Mouse (Mus musculus) testis, adult 2 months (tissue): ENCODE measurements around the gene Tpsb2. TPM values are rescaled to one million over a fixed set of nuclear protein-coding genes. Genes with fewer than 3 reads are reported as not detected.

Source experiments
- H3K27ac ChIP-seq: fragments of 200-500 bp; 2 replicates; pipeline ENCODE4 v1.5.1; 2012; ENCODE audit warnings: low read depth, low read length; ENCODE audit not compliant: control insufficient read depth, insufficient read depth
- H3K27me3 ChIP-seq: fragments of 200-500 bp; 2 replicates; pipeline ENCODE4 v1.6.1; 2012; ENCODE audit warnings: mild to moderate bottlenecking, low read length, moderate library complexity; ENCODE audit not compliant: control insufficient read depth, insufficient read depth
- H3K36me3 ChIP-seq: fragments of 200-500 bp; 2 replicates; pipeline ENCODE4 v1.6.1; 2012; ENCODE audit warnings: mild to moderate bottlenecking, low read length; ENCODE audit not compliant: control insufficient read depth, insufficient read depth
- H3K4me1 ChIP-seq: fragments of 200-500 bp; 2 replicates; pipeline ENCODE4 v1.6.1; 2012; ENCODE audit warnings: low read length; ENCODE audit not compliant: control insufficient read depth, insufficient read depth
- H3K4me3 ChIP-seq: fragments of 200-500 bp; 2 replicates; pipeline ENCODE4 v1.5.1; 2012; ENCODE audit warnings: low read depth, mild to moderate bottlenecking, low read length, moderate library complexity, mixed read lengths; ENCODE audit not compliant: control insufficient read depth
- CTCF ChIP-seq: fragments of 200-500 bp; IDR thresholded peaks from 2 replicates; pipeline ENCODE4 v1.5.1; 2012; ENCODE audit warnings: low read depth, mild to moderate bottlenecking, inconsistent platforms, low read length, moderate library complexity; ENCODE audit not compliant: control insufficient read depth, insufficient read depth, insufficient replicate concordance
- POLR2A ChIP-seq: fragments of 200-500 bp; IDR thresholded peaks from 2 replicates; pipeline ENCODE4 v1.6.1; 2012; ENCODE audit warnings: low read depth, mild to moderate bottlenecking, inconsistent platforms, low read length, moderate library complexity; ENCODE audit not compliant: control insufficient read depth
- polyA plus RNA-seq: library from polyadenylated mRNA; depleted of rRNA; stranded (reverse); fragments of >200 nt; gene quantifications from 2 replicates; pipeline ENCODE4 v1.2.3, GENCODE M21; 2012

Gene Tpsb2
- polyA plus RNA-seq, 1 experiment, result 0.10 TPM

DNA sequence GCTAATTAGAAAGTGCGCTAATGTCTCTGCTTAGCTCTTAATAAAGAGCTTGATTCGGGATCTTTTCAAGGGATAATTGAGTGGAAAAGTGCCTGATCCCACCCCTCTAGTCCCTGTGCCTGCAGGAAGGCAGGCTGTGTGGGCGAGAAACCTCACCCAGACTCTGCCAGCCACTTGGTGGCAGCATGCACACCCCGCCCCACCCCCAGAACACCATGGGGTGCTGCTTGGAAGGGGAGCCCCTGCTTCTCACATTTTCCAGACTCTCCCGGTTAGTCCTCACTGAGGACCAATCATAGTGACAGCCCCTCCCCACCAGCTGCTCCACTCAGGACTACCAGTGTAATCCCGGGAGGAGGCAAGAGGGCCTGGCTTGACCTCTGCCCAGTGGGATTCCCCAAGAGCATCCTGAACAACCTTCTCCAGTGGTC lies 39.9 kb downstream of the Tpsb2 start:
- H3K4me3 ChIP-seq, result no peak overlapping the region
- H3K4me1 ChIP-seq, result peaks cover 8% of the 10 kb centered on the region
- H3K27ac ChIP-seq, result no peak overlapping the region
- TF ChIP-seq CTCF (no peak), POLR2A (no peak)
- H3K36me3 ChIP-seq, result no peaks in the 10 kb centered on the region
- no peaks in the 10 kb centered on the region for H3K27me3 ChIP-seq

DNA sequence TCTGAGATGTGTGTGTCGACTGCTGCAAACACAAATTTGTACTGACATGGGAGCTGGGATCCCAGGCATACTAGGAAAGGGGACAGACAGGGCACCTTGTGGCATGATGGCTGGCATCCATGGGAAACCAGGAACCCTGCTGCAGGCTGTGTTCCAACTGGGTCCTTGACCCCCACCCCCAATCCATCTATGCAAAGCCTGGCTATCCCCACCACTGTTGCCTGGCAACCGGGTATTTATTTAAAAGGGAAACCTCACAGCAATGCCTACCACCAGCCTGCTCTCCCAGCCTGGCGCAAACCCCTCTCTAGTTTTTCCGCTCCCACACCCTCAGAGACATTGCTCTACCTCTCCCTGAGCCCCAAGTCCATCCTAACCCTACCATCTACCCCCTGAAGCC lies 41.2 kb downstream of the Tpsb2 start:
- Histone ChIP-seq H3K4me3 (no peak overlapping the region; the same call in 1 of the 2 replicates), H3K4me1 (peaks cover 8% of the 10 kb centered on the region), H3K27ac (no peak overlapping the region), H3K27me3 (no peaks in the 10 kb centered on the region), H3K36me3 (no peaks in the 10 kb centered on the region)
- TF ChIP-seq CTCF, result no peak
- no peak for TF ChIP-seq POLR2A

DNA sequence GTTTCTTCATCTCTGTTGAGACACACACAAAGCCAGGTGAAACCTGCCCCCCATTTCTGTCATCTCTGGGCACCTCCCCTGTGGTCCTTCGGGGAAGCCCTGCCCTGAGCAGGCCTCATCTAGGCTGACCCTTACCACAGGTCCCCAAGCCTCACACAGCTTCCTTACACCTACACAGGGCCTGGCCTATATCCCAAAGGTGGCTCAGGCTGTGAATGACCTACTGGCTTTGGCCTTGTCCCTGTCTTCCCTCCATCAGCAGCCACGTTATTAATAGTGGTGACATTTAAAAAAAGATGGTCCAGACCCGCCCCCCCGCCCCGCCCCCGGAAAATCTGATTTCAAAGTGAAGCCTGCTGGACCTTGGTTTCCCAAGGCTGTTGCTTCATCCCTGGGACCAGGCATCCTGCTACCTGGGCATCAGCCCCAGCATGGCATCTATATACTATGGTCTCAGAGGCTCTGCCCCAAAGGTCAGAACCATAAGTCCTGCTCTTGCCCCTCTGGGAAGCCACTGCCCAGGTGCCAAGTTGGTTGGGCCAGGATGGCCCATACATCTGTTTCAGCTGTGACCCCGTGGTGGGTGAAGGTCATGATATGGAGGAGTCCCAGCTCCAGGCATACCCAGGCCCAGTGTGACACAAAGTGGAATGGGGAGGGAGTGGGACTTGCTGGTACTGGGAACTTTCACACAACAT lies 42.3 kb downstream of the Tpsb2 start:
- Histone ChIP-seq H3K36me3 (no peaks in the 10 kb centered on the region), H3K4me1 (peaks cover 8% of the 10 kb centered on the region), H3K27ac (no peak overlapping the region), H3K4me3 (no peak overlapping the region), H3K27me3 (no peaks in the 10 kb centered on the region)
- TF ChIP-seq POLR2A (no peak), CTCF (no peak)

DNA sequence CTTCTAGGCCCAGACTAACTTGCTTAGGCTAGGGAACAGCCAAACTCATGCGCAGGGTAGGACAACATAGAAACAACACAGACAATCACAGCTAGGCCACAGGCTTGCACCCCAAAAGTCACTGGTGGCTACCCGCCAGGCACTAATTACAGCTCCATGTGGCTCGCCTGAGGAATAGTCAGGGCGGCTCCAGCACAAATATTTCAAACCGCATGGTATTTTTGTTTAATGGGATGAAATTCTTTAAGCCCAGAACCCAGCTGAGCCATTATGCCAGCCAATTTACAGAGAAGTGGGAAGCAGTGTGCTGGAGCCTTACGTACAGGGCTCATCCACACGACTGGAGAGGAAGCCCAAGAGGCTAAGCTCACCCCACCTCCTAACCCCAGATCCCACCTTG lies 43.5 kb downstream of the Tpsb2 start:
- Histone ChIP-seq H3K27ac (no peak overlapping the region), H3K36me3 (no peaks in the 10 kb centered on the region), H3K4me3 (no peak overlapping the region), H3K4me1 (peaks cover 8% of the 10 kb centered on the region), H3K27me3 (no peaks in the 10 kb centered on the region)
- TF ChIP-seq POLR2A (no peak), CTCF (no peak)

DNA sequence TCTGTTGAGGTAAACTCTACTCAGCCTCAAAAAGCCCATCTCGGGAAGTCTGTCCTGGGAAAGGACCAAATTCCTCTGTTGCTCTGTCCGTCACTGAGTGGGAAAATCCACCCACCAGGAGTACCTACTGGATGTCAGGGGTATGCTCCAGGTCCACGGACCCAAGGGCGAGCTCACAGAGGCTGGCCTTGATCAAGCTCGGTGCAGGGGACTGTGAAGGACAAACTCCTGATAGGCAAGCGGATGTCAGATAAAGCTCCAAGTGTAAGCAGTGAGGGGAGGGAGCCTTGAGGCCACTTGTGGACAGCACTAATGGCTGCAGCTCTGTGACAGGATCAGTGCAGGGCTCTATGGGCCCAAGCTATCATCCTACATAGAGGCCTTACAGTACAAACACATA lies 44.1 kb downstream of the Tpsb2 start:
- no peaks in the 10 kb centered on the region for H3K27me3 ChIP-seq
- H3K4me3 ChIP-seq, result no peak overlapping the region
- no peaks in the 10 kb centered on the region for H3K36me3 ChIP-seq
- TF ChIP-seq POLR2A (no peak), CTCF (no peak)
- H3K4me1 ChIP-seq, result peaks cover 6% of the 10 kb centered on the region
- no peak overlapping the region; the same call in 1 of the 2 replicates for H3K27ac ChIP-seq

DNA sequence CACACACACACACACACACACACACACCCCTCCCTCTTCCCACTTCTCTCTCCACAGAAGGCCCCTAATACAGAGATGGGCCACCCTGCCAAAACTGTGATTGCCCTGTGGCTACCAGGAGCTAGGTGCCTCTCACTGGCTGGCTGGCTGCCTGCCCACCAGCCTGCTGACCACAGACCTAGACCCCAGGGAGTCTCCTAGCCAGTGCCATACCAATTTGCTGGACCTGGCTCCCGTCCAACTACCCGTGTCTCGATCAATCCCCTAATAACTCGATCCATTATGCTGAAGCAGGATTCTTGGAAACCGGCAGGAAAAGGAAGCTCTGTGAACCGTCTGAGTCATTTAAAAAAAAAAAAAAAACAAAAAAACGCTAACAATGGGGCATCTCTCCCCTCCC lies 44.7 kb downstream of the Tpsb2 start:
- H3K4me3 ChIP-seq, result no peak overlapping the region
- peaks cover 6% of the 10 kb centered on the region for H3K4me1 ChIP-seq
- no peaks in the 10 kb centered on the region for H3K27me3 ChIP-seq
- no peak overlapping the region; the same call in 1 of the 2 replicates for H3K27ac ChIP-seq
- no peak for TF ChIP-seq CTCF
- TF ChIP-seq POLR2A, result no peak
- H3K36me3 ChIP-seq, result no peaks in the 10 kb centered on the region

DNA sequence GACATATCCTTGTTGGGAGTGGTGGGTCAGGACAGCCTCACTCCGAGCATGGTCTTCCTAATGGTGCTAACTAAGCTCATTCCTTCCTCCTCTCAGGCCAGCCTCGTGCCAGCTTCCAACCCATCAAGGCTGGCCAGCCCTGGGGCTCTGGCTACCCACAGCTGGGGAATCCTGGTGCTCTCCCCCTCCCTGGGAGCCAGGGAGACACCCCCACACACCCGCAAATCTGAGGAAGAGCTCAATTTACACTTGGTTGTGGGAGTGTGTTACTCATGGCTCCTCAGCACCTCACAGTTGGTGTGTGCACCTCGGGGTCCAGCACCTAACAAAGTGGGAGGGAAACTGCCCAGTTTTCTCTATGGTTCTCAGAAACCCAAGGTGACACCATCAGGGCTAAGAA lies 45.1 kb downstream of the Tpsb2 start:
- H3K4me1 ChIP-seq, result peaks cover 8% of the 10 kb centered on the region
- TF ChIP-seq POLR2A, result no peak
- no peak for TF ChIP-seq CTCF
- H3K27ac ChIP-seq, result no peak overlapping the region
- no peak overlapping the region for H3K4me3 ChIP-seq
- no peaks in the 10 kb centered on the region for H3K36me3 ChIP-seq
- H3K27me3 ChIP-seq, result no peaks in the 10 kb centered on the region

DNA sequence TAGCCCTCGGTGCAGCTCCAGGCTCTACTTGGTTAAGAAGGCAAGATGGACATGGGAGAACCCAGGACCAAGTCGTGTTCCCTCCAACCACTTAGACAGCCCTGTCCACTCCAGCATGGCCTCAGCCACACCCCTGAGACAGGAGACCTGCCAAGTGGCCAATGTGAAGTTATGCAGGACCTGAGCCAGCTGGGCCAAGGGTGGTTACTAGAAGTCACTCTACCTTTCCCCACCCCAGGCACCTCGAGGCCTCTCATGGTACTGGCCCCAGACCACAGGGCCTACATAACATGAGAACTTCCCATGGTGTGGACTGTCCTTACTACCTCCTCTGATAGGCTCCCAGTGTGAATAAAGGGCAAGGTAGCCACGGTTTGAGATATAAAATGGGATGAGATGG lies 48.1 kb downstream of the Tpsb2 start:
- Histone ChIP-seq H3K36me3 (no peaks in the 10 kb centered on the region), H3K4me1 (peaks cover 9% of the 10 kb centered on the region), H3K4me3 (no peak overlapping the region), H3K27ac (no peak overlapping the region), H3K27me3 (no peaks in the 10 kb centered on the region)
- TF ChIP-seq POLR2A (no peak), CTCF (no peak)
